Mouse (Mus musculus) limb, embryonic 10.5 days (tissue): Measurements from ENCODE around the gene Eif3l. TPM values are rescaled to one million over a fixed set of nuclear protein-coding genes. Genes with fewer than 3 reads are reported as not detected.
A peak's percentile ranks its signal among the peaks of the same experiment; 100 is the strongest.

Experiments used
- DNase-seq: peaks from one replicate; pipeline ENCODE4 v3.0.0-alpha.2; 2017; ENCODE audit warnings: low spot score
- H3K27ac ChIP-seq: fragments of 300-500 bp; sonication (generic); 2 replicates; pipeline ENCODE4 v1.5.1; 2016; ENCODE audit warnings: mild to moderate bottlenecking
- H3K27me3 ChIP-seq: fragments of 300-500 bp; sonication (generic); 2 replicates; pipeline ENCODE4 v1.6.1; 2016; ENCODE audit warnings: low read depth, mild to moderate bottlenecking; ENCODE audit not compliant: poor library complexity, severe bottlenecking
- H3K36me3 ChIP-seq: fragments of 300-500 bp; sonication (generic); 2 replicates; pipeline ENCODE4 v1.6.1; 2016; ENCODE audit warnings: mild to moderate bottlenecking, moderate library complexity
- H3K4me1 ChIP-seq: fragments of 300-500 bp; sonication (generic); 2 replicates; pipeline ENCODE4 v1.6.1; 2016
- H3K4me3 ChIP-seq: fragments of 300-500 bp; sonication (generic); 2 replicates; pipeline ENCODE4 v1.5.1; 2016; ENCODE audit warnings: mild to moderate bottlenecking, moderate library complexity
- H3K9me3 ChIP-seq: fragments of 300-500 bp; sonication (generic); replicated peaks from 2 replicates; pipeline ENCODE4 v1.6.1; 2016; ENCODE audit warnings: mild to moderate bottlenecking
- WGBS: fragments of 180-500 bp; shearing (Covaris S2); methylation state at CpG from one replicate; pipeline ENCODE4 v1.1.7; 2016; 5-methylcytosine and 5-hydroxymethylcytosine counted together
- polyA plus RNA-seq: library from polyadenylated mRNA; unstranded; fragments of >200 nt; fragmentation: Nextera tagmentation; extraction: Ambion mirVana; gene quantifications from 2 replicates; pipeline ENCODE4 v1.2.1, GENCODE M21; 2016

Gene Eif3l
- polyA plus RNA-seq, 1 experiment from 2014 or later = 278 TPM

- 94% methylated on average over 6 of the region's 6 CpGs for WGBS
- no peak overlapping the region for H3K4me3 ChIP-seq
- H3K27me3 ChIP-seq = no peaks in the 10 kb centered on the region
- peaks cover 84% of the 10 kb centered on the region for H3K36me3 ChIP-seq
- peaks cover 15% of the 10 kb centered on the region for H3K4me1 ChIP-seq
- no peaks in the 10 kb centered on the region for H3K9me3 ChIP-seq
- H3K27ac ChIP-seq = no peak overlapping the region
- no peak for DNase-seq
Observed at GRCm38 (mm10) chr15:79057850-79058249, 17.1 kb upstream of the Eif3l start.

- Histone ChIP-seq H3K4me1 (peaks cover 36% of the 10 kb centered on the region), H3K4me3 (peak overlapping the region; percentile 99), H3K27me3 (no peaks in the 10 kb centered on the region), H3K27ac (no peak overlapping the region), H3K9me3 (no peaks in the 10 kb centered on the region), H3K36me3 (peaks cover 53% of the 10 kb centered on the region)
- no peak for DNase-seq
- 84% methylated on average over 14 of the region's 14 CpGs for WGBS
Observed at GRCm38 (mm10) chr15:79060887-79061565, 14.0 kb upstream of the Eif3l start.

GRCm38 (mm10) chr15:79062376-79063159 is 12.4 kb upstream of the Eif3l start, which contains the start of gene Ankrd54:
TSS of gene Ankrd54 (minus strand) at chr15:79062893.
- H3K9me3 ChIP-seq = no peaks in the 10 kb centered on the region
- peaks cover 37% of the 10 kb centered on the region for H3K36me3 ChIP-seq
- WGBS = under 1% methylated on average over 80 of the region's 80 CpGs
- H3K27me3 ChIP-seq = no peaks in the 10 kb centered on the region
- peaks cover 51% of the 10 kb centered on the region for H3K4me1 ChIP-seq
- H3K27ac ChIP-seq = peak within 1 kb of the TSS; percentile 89
- peak within 1 kb of the TSS; percentile 99 for H3K4me3 ChIP-seq
- DNase-seq = peak; percentile 94

GRCm38 (mm10) chr15:79063160-79063740 is 11.7 kb upstream of the Eif3l start:
- Histone ChIP-seq H3K36me3 (peaks cover 30% of the 10 kb centered on the region), H3K9me3 (no peaks in the 10 kb centered on the region), H3K27ac (peak overlapping the region; percentile 77), H3K4me3 (peak overlapping the region; percentile 99), H3K27me3 (no peaks in the 10 kb centered on the region), H3K4me1 (peaks cover 52% of the 10 kb centered on the region)
- WGBS = 12% methylated on average over 14 of the region's 14 CpGs
- no peak for DNase-seq

GRCm38 (mm10) chr15:79065086-79065770 is 9.8 kb upstream of the Eif3l start:
- no peak overlapping the region for H3K4me3 ChIP-seq
- no peaks in the 10 kb centered on the region for H3K9me3 ChIP-seq
- peaks cover 11% of the 10 kb centered on the region for H3K36me3 ChIP-seq
- H3K27ac ChIP-seq = peak overlapping the region; percentile 70
- H3K27me3 ChIP-seq = no peaks in the 10 kb centered on the region
- H3K4me1 ChIP-seq = peaks cover 52% of the 10 kb centered on the region
- no peak for DNase-seq
- WGBS = 44% methylated on average over 8 of the region's 8 CpGs

- Histone ChIP-seq H3K27me3 (no peaks in the 10 kb centered on the region), H3K36me3 (peaks cover under 1% of the 10 kb centered on the region; the same call in 1 of the 2 replicates), H3K4me1 (peaks cover 48% of the 10 kb centered on the region), H3K4me3 (peak overlapping the region; percentile 8; the same call in 1 of the 2 replicates), H3K27ac (peak overlapping the region; percentile 70), H3K9me3 (no peaks in the 10 kb centered on the region)
- 41% methylated on average over 2 of the region's 2 CpGs for WGBS
- no peak for DNase-seq
Observed at GRCm38 (mm10) chr15:79066276-79066675, 8.7 kb upstream of the Eif3l start.

- H3K27me3 ChIP-seq = no peaks in the 10 kb centered on the region
- 75% methylated on average over 3 of the region's 3 CpGs for WGBS
- no peak overlapping the region for H3K4me3 ChIP-seq
Observed at GRCm38 (mm10) chr15:79067631-79068030, 7.3 kb upstream of the Eif3l start.

GRCm38 (mm10) chr15:79068416-79068815 is 6.6 kb upstream of the Eif3l start:
- Histone ChIP-seq H3K9me3 (no peaks in the 10 kb centered on the region), H3K4me1 (peaks cover 36% of the 10 kb centered on the region), H3K27me3 (no peaks in the 10 kb centered on the region), H3K4me3 (no peak overlapping the region), H3K36me3 (no peaks in the 10 kb centered on the region), H3K27ac (no peak overlapping the region)
- WGBS = 85% methylated on average over 3 of the region's 3 CpGs
- DNase-seq = no peak

More at GRCm38 (mm10) chr15:79067631-79068030, 7.3 kb upstream of the Eif3l start:
- H3K36me3 ChIP-seq = no peaks in the 10 kb centered on the region
- no peaks in the 10 kb centered on the region for H3K9me3 ChIP-seq
- peak overlapping the region; percentile 70; the same call in 1 of the 2 replicates for H3K27ac ChIP-seq
- H3K4me1 ChIP-seq = peaks cover 37% of the 10 kb centered on the region
- DNase-seq = no peak

GRCm38 (mm10) chr15:79071117-79072039 is 3.6 kb upstream of the Eif3l start:
- Histone ChIP-seq H3K36me3 (peaks cover 7% of the 10 kb centered on the region), H3K4me3 (no peak overlapping the region), H3K27me3 (no peaks in the 10 kb centered on the region), H3K27ac (no peak overlapping the region), H3K9me3 (no peaks in the 10 kb centered on the region), H3K4me1 (peaks cover 31% of the 10 kb centered on the region)
- WGBS = 73% methylated on average over 5 of the region's 5 CpGs
- no peak for DNase-seq

GRCm38 (mm10) chr15:79073752-79074151 is 1.2 kb upstream of the Eif3l start:
- no peaks in the 10 kb centered on the region for H3K9me3 ChIP-seq
- no peak for DNase-seq
- H3K27ac ChIP-seq = no peak overlapping the region
- H3K27me3 ChIP-seq = no peaks in the 10 kb centered on the region
- peaks cover 22% of the 10 kb centered on the region for H3K4me1 ChIP-seq
- H3K36me3 ChIP-seq = peaks cover 31% of the 10 kb centered on the region
- H3K4me3 ChIP-seq = no peak overlapping the region

GRCm38 (mm10) chr15:79074446-79074845 is 533 bp upstream of the Eif3l start:
- Histone ChIP-seq H3K4me3 (peak overlapping the region; percentile 85), H3K27me3 (no peaks in the 10 kb centered on the region), H3K9me3 (no peaks in the 10 kb centered on the region), H3K27ac (peak overlapping the region; percentile 80), H3K4me1 (peaks cover 22% of the 10 kb centered on the region), H3K36me3 (peaks cover 38% of the 10 kb centered on the region)
- 41% methylated on average over 10 of the region's 10 CpGs for WGBS
- no peak for DNase-seq
